Mouse (Mus musculus): ENCODE measurements around the gene Wdr86.
"Not testable (repeated sequence)": the region's sequence is repeated elsewhere in the genome, so short reads cannot be mapped to it uniquely, and the experiment has no call there.

Wdr86 gene

DNA sequence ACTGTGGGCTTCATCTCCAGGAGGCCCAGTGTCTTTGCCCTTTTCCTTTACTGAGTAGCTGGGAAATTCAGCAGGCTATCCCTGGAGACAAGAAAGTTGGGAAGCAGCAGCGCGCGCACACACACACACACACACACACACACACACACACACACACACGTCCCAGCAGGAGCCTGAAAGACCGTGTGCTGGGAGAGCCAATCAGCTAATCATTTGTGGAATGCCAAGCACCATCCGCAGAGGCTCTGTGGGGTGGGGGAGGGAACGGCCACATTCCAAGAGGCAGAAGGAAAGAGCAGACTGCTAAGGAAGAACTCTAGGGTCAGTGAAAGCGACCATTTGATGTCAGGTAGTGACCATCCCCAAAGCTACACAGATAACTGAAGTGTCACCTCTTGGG lies 2.6 kb upstream of the Wdr86 start:
- no peak for DNase-seq (ENCODE audit: low spot score in 2 of 2)

DNA sequence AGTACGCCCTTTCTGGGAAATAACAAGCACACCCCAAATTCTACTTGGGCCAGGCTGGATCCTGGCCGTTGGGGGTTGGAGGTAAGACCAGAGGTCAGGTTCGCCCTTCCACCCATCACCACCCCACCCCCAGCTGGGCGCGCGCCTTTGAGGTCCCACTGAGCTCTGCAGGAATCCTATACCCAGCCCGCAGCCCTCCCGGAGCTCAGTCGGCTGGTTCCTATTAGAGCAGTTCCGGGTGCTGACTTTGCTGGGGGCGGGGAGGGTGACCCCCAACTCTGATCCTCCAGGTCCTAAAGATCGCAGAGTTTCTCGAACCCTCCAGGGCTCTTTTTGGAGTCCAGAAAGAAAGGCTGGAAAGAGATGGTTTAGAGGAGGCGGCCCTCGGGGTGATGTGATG lies 459 bp upstream of the Wdr86 start:
- no peak for DNase-seq (ENCODE audit: low spot score in 2 of 2)

DNA sequence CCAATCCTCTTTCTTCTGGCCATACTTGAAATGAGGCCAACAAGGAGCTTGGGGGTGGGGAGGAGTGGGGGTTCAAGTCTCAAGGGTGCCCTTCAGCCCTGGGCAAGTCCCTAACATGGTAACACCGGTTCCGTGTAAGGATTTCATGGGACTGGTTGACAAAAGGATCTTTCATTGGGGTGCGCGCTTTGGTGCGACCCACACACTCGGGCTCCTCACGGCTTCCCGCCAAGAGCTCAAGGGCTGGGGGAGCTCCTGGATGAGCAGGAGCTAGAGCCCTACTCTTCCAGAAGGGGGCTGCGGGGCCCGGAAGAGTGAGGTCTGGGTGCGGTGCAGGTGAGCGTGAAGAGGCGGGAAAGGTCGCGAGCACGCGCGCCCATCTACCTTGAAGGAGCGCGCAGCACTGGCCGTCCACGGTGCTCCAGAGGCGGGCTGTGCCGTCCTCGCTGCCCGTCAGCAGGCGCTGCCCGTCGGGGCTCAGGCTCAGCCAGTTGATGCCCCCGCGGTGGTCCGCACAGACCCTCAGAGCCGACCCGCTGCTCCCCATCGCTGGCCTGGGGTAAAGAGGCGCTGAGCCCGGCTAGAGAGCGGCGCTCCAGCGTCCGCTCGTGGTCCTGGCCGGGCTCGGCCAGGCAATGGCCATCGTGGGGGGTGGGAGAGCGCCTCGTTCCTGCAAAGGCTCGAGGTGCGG lies 585 bp downstream of the Wdr86 start:
- DNase-seq (ENCODE audit: low spot score in 2 of 2): no peak

DNA sequence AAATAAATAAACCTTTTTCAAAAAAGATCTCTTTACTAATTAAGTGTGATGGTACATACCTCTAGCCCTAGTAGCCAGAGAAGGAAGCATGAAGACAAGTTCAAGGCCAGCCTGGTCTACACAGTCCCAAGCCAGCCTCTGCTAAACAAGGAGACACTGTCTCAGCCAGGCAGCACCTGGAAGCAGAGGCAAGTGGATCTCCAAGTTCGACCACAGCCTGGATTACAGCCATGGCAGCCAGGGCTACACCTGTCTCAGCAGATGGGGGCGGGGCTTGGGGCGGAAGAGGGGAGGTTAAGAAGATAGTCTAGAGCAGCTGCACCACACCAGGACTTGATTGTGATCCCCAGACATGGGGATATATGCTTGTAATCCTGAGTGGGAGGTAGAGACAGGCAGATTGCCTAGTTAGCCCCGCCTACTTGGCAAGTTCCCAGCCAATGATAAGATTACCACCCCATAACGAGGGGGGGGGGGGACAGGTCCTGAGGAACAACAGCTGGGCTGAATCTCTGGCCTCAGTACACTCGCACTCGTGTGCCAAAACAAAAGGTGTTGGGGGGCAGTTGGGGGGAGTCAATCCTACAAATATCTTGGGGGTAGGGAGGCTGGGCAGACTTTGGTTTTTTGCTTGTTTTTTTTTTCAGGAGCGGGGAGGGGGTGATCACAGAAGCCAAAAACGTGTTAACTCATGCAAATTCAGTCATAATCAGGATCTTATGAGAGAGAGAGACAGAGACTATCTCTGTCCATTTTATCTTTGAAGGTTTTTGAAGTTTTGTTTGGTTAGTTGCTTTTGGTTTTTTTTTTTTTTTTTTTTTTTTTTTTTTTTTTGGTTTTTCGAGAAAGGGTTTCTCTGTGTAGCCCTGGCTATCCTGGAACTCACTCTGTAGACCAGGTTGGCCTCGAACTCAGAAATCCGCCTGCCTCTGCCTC lies 3.4 kb downstream of the Wdr86 start:
- DNase-seq (ENCODE audit: low spot score in 2 of 2): no peak

DNA sequence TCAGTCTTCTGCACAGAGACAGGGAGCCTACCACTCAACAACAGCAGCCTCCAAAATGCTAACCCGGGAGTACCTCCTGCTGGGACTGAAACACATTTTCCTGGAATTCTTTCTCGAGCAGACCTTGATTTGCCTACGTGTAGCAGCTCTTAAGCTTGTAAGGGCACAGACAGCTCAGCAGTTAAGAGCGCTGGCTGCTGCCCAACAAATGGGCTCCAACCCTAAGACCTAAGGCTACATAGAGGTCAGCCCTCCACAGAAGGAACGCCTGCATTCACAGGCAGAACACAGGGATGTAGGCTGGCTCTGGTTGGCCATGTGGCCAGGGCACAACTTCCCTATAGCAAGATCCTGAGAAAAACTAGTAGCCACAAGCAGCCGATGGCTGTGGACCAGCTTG lies 4.6 kb downstream of the Wdr86 start:
- DNase-seq (ENCODE audit: low spot score in 2 of 2): no peak

DNA sequence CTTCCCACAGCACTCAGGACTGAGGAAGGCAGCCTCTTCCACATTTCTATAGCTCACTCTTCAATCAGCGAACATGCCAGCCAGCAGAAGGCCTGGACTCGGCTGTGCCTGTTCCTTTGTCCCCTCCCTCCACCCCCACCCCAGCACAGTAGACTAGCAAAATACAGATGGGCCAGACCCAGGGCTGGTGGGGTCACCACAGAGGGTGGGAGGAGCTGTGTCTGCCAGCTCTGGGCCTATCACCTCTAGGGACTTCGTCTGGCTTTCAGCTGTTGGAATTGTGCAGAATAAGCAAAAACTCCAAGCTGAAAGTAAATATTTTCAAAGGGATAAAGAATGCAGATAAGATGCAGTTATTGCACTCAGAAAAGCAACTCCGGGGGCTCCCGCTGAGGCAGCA lies 5.7 kb downstream of the Wdr86 start:
- DNase-seq (ENCODE audit: low spot score in 2 of 2): no peak

DNA sequence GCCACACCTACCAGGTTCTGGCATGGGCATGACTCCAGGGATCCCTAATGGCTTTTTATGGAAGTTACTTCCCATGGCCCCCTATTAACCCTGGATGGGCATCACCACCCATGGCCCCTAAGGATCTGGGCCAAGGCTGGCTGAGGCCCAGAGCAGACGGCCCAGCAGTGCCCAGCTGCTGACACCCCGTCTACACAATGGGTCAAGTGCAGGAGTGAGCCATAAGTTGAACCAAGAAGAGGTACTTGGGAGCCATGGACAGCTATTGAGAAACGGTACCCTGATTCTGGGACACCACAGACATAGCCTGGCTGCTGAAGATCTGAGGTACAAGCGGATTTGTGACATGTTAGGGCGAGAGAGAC lies 6.3 kb downstream of the Wdr86 start:
- DNase-seq (ENCODE audit: low spot score in 2 of 2): no peak

DNA sequence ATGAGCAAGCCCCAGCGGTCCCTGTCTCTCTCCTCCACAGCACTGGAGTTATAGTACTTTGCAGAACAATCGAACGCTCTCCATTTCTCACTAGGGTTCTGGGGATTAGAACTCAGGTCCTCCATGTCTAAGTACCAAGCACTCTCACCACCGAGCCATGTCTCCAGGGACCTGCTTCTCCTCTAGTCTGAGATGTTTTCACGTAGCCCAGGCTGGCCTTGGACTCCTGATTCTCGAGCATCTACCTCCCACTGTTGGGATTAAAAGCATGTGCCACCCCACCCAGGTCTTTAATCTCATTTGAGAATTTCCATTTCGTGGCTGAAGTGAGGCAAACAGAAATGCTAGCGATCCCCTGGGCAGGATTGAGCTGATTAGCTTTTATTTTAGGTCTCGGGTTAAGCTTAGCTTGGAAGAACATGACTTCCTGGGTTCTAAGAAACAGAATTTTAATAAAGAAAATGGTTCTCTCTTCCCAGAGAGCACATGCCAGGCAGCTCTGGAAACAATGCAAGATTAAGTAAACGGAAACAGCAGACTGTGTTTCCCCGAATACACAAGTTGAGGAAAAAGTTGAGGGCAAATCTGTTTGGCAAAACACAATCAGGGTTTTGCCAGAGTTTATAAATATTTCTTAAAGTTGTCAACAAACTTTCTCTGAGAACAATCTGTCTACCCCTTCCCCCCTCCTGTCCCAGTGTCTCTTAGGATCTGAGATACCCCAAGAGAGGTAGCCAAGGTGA lies 6.8 kb downstream of the Wdr86 start:
- DNase-seq (ENCODE audit: low spot score in 2 of 2): no peak

DNA sequence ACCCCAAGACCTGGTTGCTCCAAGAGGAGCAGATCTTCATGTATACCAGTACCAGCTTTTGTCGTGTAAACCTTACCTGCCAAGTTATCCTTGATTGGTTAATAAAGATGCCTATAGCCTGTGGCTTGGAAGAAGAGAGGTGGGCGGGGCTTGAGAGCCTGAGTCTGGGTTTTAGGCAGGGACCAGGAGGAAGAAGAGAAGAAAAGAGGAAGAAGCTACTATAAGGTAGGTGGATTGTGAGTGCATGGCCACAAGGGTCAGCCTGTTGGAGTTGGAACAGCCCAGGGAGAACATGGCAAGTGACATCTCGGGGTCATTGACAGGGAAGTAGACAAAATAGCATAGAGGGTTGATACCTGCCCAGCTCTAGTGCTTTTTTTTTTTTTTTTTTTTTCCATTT lies 10.7 kb downstream of the Wdr86 start:
- DNase-seq (ENCODE audit: low spot score in 2 of 2): no peak

DNA sequence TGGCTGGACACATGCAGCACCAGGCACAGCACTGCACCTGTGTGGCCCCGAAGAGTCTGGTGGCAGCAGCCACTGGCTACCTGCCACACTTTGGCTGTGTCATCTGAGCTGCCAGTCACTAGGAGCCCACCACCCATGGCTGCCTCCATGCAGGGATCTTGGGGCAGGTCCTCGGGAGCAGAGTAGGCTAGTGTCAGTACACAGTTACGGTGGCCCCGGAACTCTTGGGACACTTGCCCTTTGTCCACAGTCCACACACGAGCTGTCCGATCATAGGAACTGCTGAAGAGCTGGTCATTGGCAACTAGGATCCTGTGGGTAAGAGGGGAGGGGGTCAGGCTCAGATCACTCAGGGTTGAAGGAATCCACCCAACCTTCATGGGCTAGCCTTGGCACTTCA lies 12.5 kb downstream of the Wdr86 start:
- DNase-seq (ENCODE audit: low spot score in 2 of 2): no peak

DNA sequence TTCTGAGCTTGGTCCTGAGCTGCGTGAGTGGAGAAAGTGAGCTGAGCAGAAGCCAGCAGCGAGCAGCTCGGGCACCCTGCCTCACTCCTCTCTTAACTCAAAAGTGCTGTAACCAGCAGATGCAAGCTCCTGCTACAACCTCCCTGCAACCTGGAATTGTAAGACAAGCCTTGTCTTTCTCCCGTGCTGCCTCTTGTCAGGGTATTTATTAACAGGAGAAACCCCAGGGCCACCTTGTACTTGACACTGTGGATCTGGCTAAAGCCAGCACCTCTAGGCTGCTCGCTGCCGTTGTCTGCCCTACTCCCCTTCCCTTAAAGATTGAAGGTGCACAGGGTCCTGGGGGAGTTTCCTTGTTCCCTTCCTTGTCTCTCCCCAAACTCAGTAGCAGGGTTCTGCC lies 16.5 kb downstream of the Wdr86 start:
- DNase-seq (ENCODE audit: low spot score in 2 of 2): no peak

DNA sequence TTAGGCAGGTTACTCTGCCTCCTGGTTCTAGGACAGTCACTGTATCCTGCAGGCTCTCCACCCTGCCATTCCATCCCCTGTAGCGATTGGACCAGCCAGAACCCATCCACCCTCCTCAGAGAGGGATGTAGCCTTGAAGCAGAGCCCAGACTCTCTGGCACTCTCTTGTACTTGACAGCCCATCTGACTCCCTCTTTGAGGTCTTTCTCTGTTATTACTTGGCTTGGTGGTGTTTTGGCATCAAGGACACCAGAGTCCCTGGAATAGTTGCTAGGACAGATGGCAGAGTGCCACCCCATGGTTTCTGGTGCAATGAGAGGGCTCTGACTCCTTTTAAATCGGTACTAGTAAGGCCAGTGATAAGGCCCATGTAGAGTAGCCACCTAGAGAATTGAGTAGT lies 17.3 kb downstream of the Wdr86 start:
- no peak for DNase-seq (ENCODE audit: low spot score in 2 of 2)

DNA sequence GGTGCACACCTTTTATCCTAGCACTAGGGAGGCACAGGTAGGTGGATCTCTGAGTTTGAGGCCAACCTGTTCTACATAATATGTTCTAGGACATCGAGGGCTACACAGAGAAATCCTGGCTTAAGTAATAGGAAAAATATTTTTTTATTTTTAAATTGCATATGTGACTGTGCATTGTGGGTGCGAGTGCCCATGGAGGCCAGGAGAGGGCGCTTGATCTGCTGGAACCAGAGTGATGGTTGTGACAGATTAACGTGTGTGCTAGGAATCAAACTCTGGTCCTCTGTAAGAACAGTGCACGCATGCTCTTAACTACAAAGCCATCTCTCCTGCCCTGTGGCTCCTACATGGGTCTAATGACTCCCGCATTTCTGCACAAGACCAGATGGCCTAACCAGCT lies 18.9 kb downstream of the Wdr86 start:
- no peak for DNase-seq (ENCODE audit: low spot score in 2 of 2)

DNA sequence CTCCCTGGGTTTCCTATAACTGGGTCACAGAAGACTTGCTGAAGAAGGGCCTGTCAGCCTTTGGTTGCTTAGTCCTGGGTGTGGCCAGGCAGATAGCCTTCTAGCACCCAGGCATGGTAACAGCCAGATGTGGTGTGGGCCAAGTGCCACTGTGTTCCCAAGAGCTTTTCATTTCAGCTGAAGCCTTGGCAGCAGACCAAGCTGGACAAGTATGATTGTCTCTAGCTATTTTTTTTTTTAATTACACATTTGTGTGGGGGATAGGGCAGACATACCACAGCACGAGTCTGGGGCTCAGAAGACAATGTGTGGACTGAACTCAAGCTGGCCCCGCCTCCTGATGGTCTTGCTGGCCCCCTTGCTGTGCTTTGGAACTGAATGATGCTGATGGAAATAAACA lies 20.6 kb downstream of the Wdr86 start:
- no peak for DNase-seq (ENCODE audit: low spot score in 2 of 2)

DNA sequence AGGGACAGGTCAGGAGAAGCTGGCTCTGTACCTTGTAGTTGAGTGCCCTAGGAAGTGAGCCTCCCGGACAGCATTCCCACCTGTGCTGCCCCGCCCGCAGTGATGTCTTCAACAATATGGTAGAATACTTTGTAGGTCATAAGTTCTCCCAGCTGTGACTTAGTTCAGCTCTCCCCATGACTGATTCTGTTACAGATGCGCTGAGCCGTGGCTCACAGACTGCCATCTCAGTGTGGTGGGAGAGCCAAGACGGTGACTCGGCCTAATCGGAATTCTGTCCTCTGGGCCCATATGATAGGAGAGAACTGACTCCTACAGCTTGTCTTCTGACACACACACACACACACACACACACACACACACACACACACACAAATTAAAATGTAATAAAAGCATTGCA lies 25.9 kb downstream of the Wdr86 start:
- no peak for DNase-seq (ENCODE audit: low spot score in 2 of 2)

DNA sequence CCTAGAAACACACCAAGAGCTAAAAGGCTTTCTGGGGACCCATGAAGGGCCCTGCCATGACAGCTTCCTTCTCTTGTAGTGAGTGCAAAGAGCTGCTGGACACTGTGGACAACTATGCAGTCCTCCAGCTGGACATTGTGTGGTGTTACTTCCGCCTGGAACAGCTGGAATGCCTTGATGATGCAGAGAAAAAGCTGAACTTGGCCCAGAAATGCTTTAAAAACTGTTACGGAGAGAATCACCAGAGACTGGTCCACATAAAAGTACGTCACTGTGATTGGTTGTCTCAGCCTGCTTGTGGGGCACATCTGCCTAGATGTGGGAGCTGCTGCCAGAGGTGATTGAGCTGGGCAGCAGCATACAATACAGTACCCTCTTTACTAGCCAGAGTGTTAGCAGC lies 29.3 kb downstream of the Wdr86 start:
- no peak for DNase-seq (ENCODE audit: low spot score in 2 of 2)

DNA sequence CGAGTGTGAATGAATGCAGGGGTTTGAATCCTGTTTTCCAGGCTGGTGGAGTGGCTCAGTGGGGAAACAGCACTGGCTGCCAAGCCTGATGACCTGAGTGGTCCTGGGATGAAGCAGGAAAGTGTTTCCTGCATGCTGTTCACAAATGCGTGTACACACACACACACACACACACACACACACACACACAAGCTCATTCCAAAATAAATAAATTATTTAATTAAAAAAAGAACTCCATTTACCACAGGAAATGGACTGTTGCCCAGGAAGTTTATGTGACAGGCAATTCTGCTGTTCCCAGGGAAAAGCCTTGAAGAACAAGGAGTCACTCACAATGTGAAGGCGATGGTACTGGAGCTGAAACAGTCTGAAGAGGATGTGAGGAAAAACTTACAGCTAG lies 33.8 kb downstream of the Wdr86 start:
- DNase-seq (ENCODE audit: low spot score in 2 of 2): no peak

DNA sequence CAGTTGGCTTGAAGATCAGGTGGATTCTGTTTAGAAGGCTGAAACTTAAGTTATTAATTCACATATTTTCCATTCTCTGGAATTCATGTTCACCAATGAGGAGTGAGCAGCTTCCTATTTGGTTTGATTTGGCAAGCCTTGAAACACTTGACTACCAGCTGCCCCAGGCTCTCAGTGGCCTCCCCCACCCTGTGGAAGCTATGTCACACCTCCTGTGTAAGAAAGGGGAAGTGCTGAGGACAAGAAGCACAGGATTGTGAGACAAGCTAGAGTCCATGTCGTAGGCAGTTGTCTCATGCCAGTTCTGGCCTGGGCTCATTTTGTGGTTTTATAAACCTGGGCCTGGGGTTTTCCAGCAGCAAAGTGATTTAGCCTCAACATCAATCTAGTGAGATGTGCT lies 42.8 kb downstream of the Wdr86 start:
- no peak for DNase-seq (ENCODE audit: low spot score in 2 of 2)

DNA sequence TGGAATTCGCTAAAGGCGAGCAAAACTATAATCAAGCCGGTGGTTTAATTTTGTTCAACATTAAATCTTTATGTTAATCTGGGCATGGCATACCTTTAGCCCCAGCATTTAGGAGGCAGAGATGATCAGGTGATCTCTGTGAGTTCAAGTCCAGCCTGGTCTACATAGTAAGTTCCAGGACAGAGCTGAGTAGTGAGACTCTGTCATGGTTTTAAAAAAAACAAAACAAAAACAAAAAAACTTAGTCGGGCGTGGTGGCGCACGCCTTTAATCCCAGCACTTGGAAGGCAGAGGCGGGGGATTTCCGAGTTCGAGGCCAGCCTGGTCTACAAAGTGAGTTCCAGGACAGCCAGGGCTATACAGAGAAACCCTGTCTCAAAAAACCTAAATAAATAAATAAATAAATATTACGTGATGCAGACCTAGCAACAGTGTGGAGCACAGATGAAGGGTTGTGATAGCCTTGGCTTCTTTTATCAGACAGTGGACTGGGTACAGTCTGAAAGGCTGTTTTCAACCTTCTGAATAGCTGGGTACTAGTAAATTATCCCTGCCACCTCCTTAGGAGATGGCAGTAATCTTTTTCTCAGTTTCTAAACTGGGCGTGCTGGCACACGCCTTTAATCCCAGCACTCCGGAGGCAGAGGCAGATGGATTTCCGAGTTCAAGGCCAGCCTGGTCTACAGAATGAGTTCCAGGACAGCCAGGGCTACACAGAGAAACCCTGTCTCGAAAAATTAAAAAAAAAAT lies 43.7 kb downstream of the Wdr86 start:
- DNase-seq (ENCODE audit: low spot score in 2 of 2): not testable (repeated sequence)

DNA sequence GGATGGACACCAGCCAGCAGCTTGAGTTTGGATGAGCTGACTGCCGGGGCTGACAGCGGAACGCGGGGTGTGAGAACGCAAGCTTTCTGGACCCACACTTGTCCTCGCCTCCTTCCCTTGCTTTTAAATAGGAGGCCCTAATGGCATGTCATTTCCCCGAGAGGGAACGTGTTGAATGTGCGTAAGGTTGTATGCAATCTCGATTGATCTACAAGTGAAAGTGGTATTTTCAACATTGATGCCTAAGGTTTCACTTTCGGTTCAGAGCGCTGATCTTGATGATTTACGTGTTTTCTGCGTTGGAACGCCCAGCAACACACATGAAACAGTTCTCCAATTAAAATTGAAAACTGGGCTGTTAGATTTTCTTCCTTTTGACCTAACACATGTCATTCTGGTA lies 44.4 kb downstream of the Wdr86 start:
- DNase-seq (ENCODE audit: low spot score in 2 of 2): no peak

DNA sequence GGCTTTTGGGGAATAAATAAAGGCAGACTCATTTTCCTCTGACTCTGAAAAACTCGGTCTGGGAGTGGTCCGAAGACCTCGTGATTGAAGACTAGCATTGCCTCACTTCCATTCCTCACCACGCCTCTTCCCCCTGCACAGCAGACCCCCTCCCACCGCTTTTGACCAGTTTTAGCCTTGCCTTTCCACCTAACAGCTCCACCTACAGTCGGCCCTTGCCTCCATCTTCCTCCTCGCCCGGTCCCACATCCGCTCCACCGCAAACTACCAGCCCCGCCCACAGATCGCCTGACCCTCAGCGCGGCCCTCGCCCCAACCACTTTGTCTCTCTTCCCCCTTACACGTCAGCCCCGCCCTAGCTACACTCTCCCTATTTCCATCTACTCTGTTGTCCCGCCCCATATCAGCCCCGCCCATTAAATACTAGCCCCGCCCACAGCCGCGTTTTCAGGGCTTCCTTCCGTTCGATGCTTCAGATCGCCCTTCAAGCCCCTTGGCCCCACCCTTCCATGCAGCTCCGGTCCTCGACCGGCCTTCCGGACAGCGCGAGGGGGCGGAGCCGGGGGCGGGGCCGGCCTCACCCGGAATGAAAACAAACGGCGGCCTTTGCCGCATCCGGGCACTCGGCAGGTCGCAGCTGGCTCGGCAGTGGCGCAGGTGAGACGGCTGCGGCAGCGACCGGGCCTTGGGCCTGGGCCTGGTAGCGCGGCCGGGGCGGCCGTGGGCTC lies 45.0 kb downstream of the Wdr86 start, which contains the start of gene Nub1:
TSS of gene Nub1 (plus strand) at position 167 of the 728 bp plus-strand sequence.
- peak; percentile 93 to 95 for DNase-seq (ENCODE audit: low spot score in 2 of 2)

Data from right cerebral cortex, postnatal 36 days (tissue).